Mouse (Mus musculus) heart, embryonic 14.5 days (tissue): Measurements from ENCODE around the gene Cacna1c. TPM values are rescaled to one million over a fixed set of nuclear protein-coding genes. Genes with fewer than 3 reads are reported as not detected.
A peak's percentile ranks its signal among the peaks of the same experiment; 100 is the strongest.

Experiments
- ATAC-seq: fragments of 200-750 bp; cut with Nextera tagmentation; 2 replicates; pipeline ENCODE4 v1.8.0; 2017; ENCODE audit warnings: low read depth, moderate TSS enrichment; ENCODE audit not compliant: insufficient number of reproducible peaks, insufficient read depth, low FRiP score
- H3K27ac ChIP-seq, 2 experiments: fragments of 200-500 bp in 1 of 2; fragments of 300-500 bp in 1 of 2; sonication (generic) in 1 of 2; replicated peaks in 1 of 2; 2 replicates each; pipeline ENCODE4 v1.5.1; 2012 to 2014; ENCODE audit warnings: low read depth in 2 of 2, low read length in 2 of 2, control low read depth in 1 of 2, mild to moderate bottlenecking in 1 of 2, mixed read lengths in 1 of 2; ENCODE audit not compliant: control insufficient read depth in 1 of 2, insufficient read depth in 1 of 2
- H3K27me3 ChIP-seq: fragments of 300-500 bp; sonication (generic); 2 replicates; pipeline ENCODE4 v1.6.1; 2014; ENCODE audit warnings: mild to moderate bottlenecking, low read length, control low read depth; ENCODE audit not compliant: control insufficient read depth, insufficient read depth
- H3K36me3 ChIP-seq: fragments of 300-500 bp; sonication (generic); 2 replicates; pipeline ENCODE4 v1.6.1; 2014; ENCODE audit warnings: mild to moderate bottlenecking, control low read depth, low read length, mixed read lengths; ENCODE audit not compliant: control insufficient read depth, insufficient read depth
- H3K4me1 ChIP-seq, 2 experiments: fragments of 200-500 bp in 1 of 2; fragments of 300-500 bp in 1 of 2; sonication (generic) in 1 of 2; 2 replicates each; pipeline ENCODE4 v1.6.1; 2012 to 2014; ENCODE audit warnings: low read length in 2 of 2, control low read depth in 1 of 2, mixed read lengths in 1 of 2; ENCODE audit not compliant: control insufficient read depth in 2 of 2, insufficient read depth in 2 of 2
- H3K4me2 ChIP-seq: fragments of 300-500 bp; sonication (generic); 2 replicates; pipeline ENCODE4 v1.6.1; 2014; ENCODE audit warnings: mild to moderate bottlenecking, low read length
- H3K4me3 ChIP-seq, 2 experiments: fragments of 200-500 bp in 1 of 2; fragments of 300-500 bp in 1 of 2; sonication (generic) in 1 of 2; 2 replicates each; pipeline ENCODE4 v1.5.1; 2012 to 2014; ENCODE audit warnings: low read length in 2 of 2, mild to moderate bottlenecking in 2 of 2, control low read depth in 1 of 2, low read depth in 1 of 2, moderate library complexity in 1 of 2; ENCODE audit not compliant: control insufficient read depth in 1 of 2, insufficient read depth in 1 of 2
- H3K9ac ChIP-seq: fragments of 300-500 bp; sonication (generic); 2 replicates; pipeline ENCODE4 v1.6.1; 2014; ENCODE audit warnings: mild to moderate bottlenecking, low read length
- H3K9me3 ChIP-seq: fragments of 300-500 bp; sonication (generic); 2 replicates; pipeline ENCODE4 v1.6.1; 2016; ENCODE audit warnings: low read length, control low read depth; ENCODE audit not compliant: control insufficient read depth
- WGBS: fragments of 180-500 bp; shearing (Covaris S2); extraction: QIAGEN DNeasy Blood & Tissue Kit; methylation state at CpG from one replicate; pipeline ENCODE4 v1.1.7; 2014; 5-methylcytosine and 5-hydroxymethylcytosine counted together
- polyA plus RNA-seq: library from polyadenylated mRNA; unstranded; fragments of >200 nt; fragmentation: Nextera tagmentation; extraction: Ambion mirVana; gene quantifications from 2 replicates; pipeline ENCODE4 v1.2.1, GENCODE M21; 2014

The Cacna1c gene
- polyA plus RNA-seq, 1 experiment from 2014 or later, result 60.9 TPM

- ATAC-seq, result peak; percentile 89
- peak overlapping the region in 1 of 2 experiments; percentile 1; a peak in 1 of 4 replicates for H3K4me3 ChIP-seq
- no peaks in the 10 kb centered on the region for H3K9me3 ChIP-seq
- 3% methylated on average over 7 of the region's 7 CpGs for WGBS
- peaks cover 23 to 42% of the 10 kb centered on the region in 2 experiments for H3K4me1 ChIP-seq
- H3K27me3 ChIP-seq, result no peaks in the 10 kb centered on the region
- peak overlapping the region; percentile 86 to 93 for H3K27ac ChIP-seq
- peaks cover 8% of the 10 kb centered on the region for H3K36me3 ChIP-seq
- peak overlapping the region; percentile 57 for H3K4me2 ChIP-seq
- H3K9ac ChIP-seq, result peak overlapping the region; percentile 54
Measured at GRCm38 (mm10) chr6:119139561-119139960, 56.7 kb downstream of the Cacna1c start.

- ATAC-seq, result no peak
- Histone ChIP-seq H3K4me2 (no peak overlapping the region), H3K27ac (0 out of 4 replicates have a peak overlapping the region, but pooled peaks of 1 of the 2 experiments have one; percentile 10), H3K27me3 (no peaks in the 10 kb centered on the region), H3K36me3 (peaks cover 4% of the 10 kb centered on the region; the same call in 1 of the 2 replicates), H3K9ac (no peak overlapping the region), H3K4me3 (no peak overlapping the region), H3K4me1 (peaks cover 28 to 55% of the 10 kb centered on the region in 2 experiments), H3K9me3 (no peaks in the 10 kb centered on the region)
- WGBS, result 69% methylated on average over 10 of the region's 10 CpGs
Measured at GRCm38 (mm10) chr6:119137768-119138167, 58.5 kb downstream of the Cacna1c start.

DNA sequence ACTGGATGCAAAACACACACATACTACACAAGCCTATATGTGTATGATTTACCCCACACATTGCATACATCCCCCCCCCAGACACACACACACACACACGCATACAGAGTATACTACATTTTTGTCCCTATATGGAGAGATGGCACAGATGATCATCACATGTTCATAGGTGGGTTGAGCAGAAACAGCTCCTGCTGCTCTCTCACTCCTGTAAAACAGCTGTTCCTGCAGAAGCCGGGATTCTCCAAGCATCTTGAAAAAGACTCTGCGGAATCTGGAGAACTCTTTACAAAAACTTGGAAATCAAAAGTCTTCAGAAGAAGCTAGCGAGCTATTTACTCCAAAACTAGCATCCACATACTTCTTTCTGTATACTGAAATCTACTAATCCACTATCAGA, 63.4 kb downstream of the Cacna1c start:
- no peak for ATAC-seq
- Histone ChIP-seq H3K4me1 (peaks cover 22 to 68% of the 10 kb centered on the region in 2 experiments), H3K4me2 (no peak overlapping the region), H3K9me3 (no peaks in the 10 kb centered on the region), H3K27me3 (no peaks in the 10 kb centered on the region), H3K36me3 (peaks cover 10% of the 10 kb centered on the region; the same call in 1 of the 2 replicates), H3K4me3 (no peak overlapping the region), H3K9ac (no peak overlapping the region), H3K27ac (peak overlapping the region in 1 of 2 experiments; percentile 67; a peak in 1 of 4 replicates)
- WGBS, result 84% methylated on average over 4 of the region's 4 CpGs

DNA sequence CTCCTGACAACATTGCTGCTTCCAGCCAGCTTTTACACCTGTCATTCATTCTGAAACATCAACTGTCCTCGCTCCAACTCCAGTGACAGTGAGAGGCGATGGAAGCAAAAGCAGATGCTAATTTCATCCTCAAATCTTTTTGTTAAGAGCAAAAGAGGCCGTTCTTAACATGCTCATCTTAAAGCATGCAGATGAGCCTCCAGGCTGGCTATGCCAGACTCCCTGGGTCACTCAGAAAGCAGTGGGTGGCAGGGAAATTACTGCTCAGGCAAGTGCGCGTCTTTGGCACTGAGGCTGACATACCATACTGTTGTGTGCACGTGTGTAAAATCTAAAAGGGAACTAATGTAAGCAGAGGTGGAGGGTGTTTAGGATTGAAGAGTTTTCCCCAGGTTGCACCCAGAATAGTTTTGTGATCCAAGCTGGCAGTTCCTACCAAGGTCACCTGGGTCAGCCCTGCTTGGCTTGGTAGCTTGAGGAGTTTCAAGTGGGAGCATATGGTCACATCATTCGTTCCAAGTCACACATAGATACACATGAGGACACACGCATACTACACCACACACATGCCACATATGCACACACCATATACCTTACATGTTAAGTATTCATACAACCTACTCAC, 64.0 kb downstream of the Cacna1c start:
- H3K36me3 ChIP-seq, result peaks cover 10% of the 10 kb centered on the region; the same call in 1 of the 2 replicates
- 56% methylated on average over 8 of the region's 8 CpGs for WGBS
- peak overlapping the region; percentile 31; the same call in 1 of the 2 replicates for H3K9ac ChIP-seq
- H3K27me3 ChIP-seq, result no peaks in the 10 kb centered on the region
- peak overlapping the region; percentile 35 to 67; a peak in 3 of 4 replicates for H3K27ac ChIP-seq
- ATAC-seq, result no peak
- H3K4me2 ChIP-seq, result no peak overlapping the region
- no peak overlapping the region for H3K4me3 ChIP-seq
- H3K9me3 ChIP-seq, result no peaks in the 10 kb centered on the region
- H3K4me1 ChIP-seq, result peaks cover 21 to 61% of the 10 kb centered on the region in 2 experiments

- peaks cover 21 to 61% of the 10 kb centered on the region in 2 experiments for H3K4me1 ChIP-seq
- H3K4me3 ChIP-seq, result no peak overlapping the region
- no peak overlapping the region for H3K4me2 ChIP-seq
- ATAC-seq, result no peak
- H3K9ac ChIP-seq, result no peak overlapping the region
- no peaks in the 10 kb centered on the region for H3K27me3 ChIP-seq
- H3K36me3 ChIP-seq, result peaks cover 14% of the 10 kb centered on the region
- H3K27ac ChIP-seq, result no peak overlapping the region
- no peaks in the 10 kb centered on the region for H3K9me3 ChIP-seq
- WGBS, result 64% methylated on average over 5 of the region's 5 CpGs
Measured at GRCm38 (mm10) chr6:119129664-119130063, 66.6 kb downstream of the Cacna1c start.

DNA sequence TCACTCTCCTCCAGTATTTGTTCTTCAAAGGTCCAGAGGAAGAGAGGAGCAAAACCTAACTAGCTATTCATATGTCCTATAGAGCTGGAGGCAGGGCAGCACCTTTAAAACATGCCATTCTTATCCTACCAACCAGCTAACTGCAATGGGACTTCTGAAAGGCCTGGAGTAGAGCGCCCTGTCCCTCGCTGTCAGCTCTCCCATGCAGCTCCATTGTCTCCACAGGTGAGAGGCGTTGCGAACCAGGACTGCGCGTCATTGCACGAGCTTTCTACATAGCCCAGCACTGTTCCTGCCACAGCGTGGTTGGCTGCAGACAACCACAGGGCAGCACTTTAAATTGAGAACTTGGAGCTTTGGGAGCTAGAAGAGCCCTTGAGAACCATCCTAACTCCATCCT, 67.7 kb downstream of the Cacna1c start:
- ATAC-seq, result no peak
- WGBS, result 82% methylated on average over 8 of the region's 8 CpGs
- Histone ChIP-seq H3K27ac (0 out of 4 replicates have a peak overlapping the region, but pooled peaks of 1 of the 2 experiments have one; percentile 28), H3K4me3 (no peak overlapping the region), H3K9me3 (no peaks in the 10 kb centered on the region), H3K36me3 (peaks cover 14% of the 10 kb centered on the region), H3K27me3 (no peaks in the 10 kb centered on the region), H3K4me1 (peaks cover 17 to 55% of the 10 kb centered on the region in 2 experiments), H3K4me2 (no peak overlapping the region), H3K9ac (no peak overlapping the region)

- Histone ChIP-seq H3K4me1 (peaks cover 16 to 51% of the 10 kb centered on the region in 2 experiments), H3K4me2 (no peak overlapping the region), H3K27me3 (no peaks in the 10 kb centered on the region), H3K36me3 (peaks cover 14% of the 10 kb centered on the region), H3K9ac (no peak overlapping the region), H3K9me3 (no peaks in the 10 kb centered on the region), H3K27ac (peak overlapping the region in 1 of 2 experiments; percentile 28; a peak in 1 of 4 replicates), H3K4me3 (no peak overlapping the region)
- ATAC-seq, result no peak
- 55% methylated on average over 1 of the region's 1 CpGs for WGBS
Measured at GRCm38 (mm10) chr6:119128076-119128475, 68.1 kb downstream of the Cacna1c start.
